21 mouse cellular contexts compared by ENCODE assay signal in genomic region chr13:73886601-73887000, GRCm38 (mm10). TPM values are rescaled to one million over a fixed set of nuclear protein-coding genes. Genes with fewer than 3 reads are reported as not detected.
A peak's percentile ranks its signal among the peaks of the same experiment; 100 is the strongest.
DNase-seq lines count a peak whose midpoint lies in the region; ATAC-seq and TF ChIP-seq lines count a peak whose summit lies in the region.
"Had no signal": no experiment of that assay in that cellular context is flagged by ENCODE, and none has a peak within 500 bp of the region (broad histone marks: within the 10 kb centered on the region; RNA-seq: fewer than 3 reads in every experiment).

No protein-coding gene starts in this region.

- peaks cover 40% of the 10 kb centered on the region for H3K4me1 ChIP-seq in limb, embryonic 10.5 days
- peaks cover 3% of the 10 kb centered on the region; the same call in 1 of the 2 replicates for H3K4me1 ChIP-seq in stomach, postnatal 0 days (replicated peaks; ENCODE audit: control insufficient read depth, insufficient read depth)
- H3K4me1 ChIP-seq: megakaryocyte, embryonic 14.5 days; midbrain, embryonic 13.5 days had no signal

- no peaks in the 10 kb centered on the region for H3K27me3 ChIP-seq in limb, embryonic 10.5 days (ENCODE audit: low read depth, poor library complexity, severe bottlenecking)
- no peaks in the 10 kb centered on the region for H3K27me3 ChIP-seq in stomach, postnatal 0 days (ENCODE audit: control insufficient read depth, insufficient read depth, low read length)
- H3K27me3 ChIP-seq: midbrain, embryonic 13.5 days had no signal

- no peak overlapping the region for H3K4me3 ChIP-seq in gastrocnemius, adult 2 months
- H3K4me3 ChIP-seq in limb, embryonic 10.5 days, result no peak overlapping the region
- no peak overlapping the region for H3K4me3 ChIP-seq in stomach, postnatal 0 days (ENCODE audit: low read depth, low read length)
- H3K4me3 ChIP-seq: forebrain, embryonic 10.5 days; megakaryocyte, embryonic 14.5 days; midbrain, embryonic 13.5 days had no signal

- no peak overlapping the region for H3K4me2 ChIP-seq in stomach, postnatal 0 days (replicated peaks; ENCODE audit: low read depth)
- H3K4me2 ChIP-seq: hindbrain, embryonic 14.5 days; lung, embryonic 14.5 days; midbrain, embryonic 13.5 days had no signal

- H3K9ac ChIP-seq in stomach, postnatal 0 days (ENCODE audit: low read length), result no peak overlapping the region
- H3K9ac ChIP-seq: hindbrain, embryonic 14.5 days; liver, embryonic 14.5 days; lung, embryonic 14.5 days; midbrain, embryonic 13.5 days had no signal

- peak; percentile 14; the same call in 1 of the 2 replicates for TF ChIP-seq CTCF in gastrocnemius, adult 2 months (IDR thresholded peaks at IDR 0.05)
- no peak for TF ChIP-seq CTCF in stomach, postnatal 0 days (IDR thresholded peaks at IDR 0.05; ENCODE audit: low read depth)

- intact Hi-C loops in gastrocnemius, adult 2 months (cut with DNase I), result no loop called here

- DNase-seq in gastrocnemius, adult 2 months, result no peak
- DNase-seq in gastrocnemius, postnatal 10 days, result no peak
- DNase-seq in urinary bladder, adult 2 months (ENCODE audit: low spot score), result peak; percentile 9
- no peak for DNase-seq in urinary bladder, postnatal 4 days (ENCODE audit: low spot score in 2 of 2)
- DNase-seq in limb, embryonic 10.5 days (ENCODE audit: low spot score), result no peak
- no peak for DNase-seq in stomach, postnatal 0 days (ENCODE audit: low spot score)
- no peak for DNase-seq in ovary, postnatal 36 days (ENCODE audit: low spot score)
- no peak for DNase-seq in right cerebral cortex, postnatal 25 days
- DNase-seq: cerebellum, adult 2 months; cerebellum, postnatal 25 days; lung, embryonic 14.5 days; retina, postnatal 1 day; thymus, postnatal 36 days had no signal

- WGBS in limb, embryonic 10.5 days, result 71% methylated on average over 5 of the region's 5 CpGs
- 77% methylated on average over 5 of the region's 5 CpGs for WGBS in stomach, postnatal 0 days

- H3K9me3 ChIP-seq in limb, embryonic 10.5 days (replicated peaks), result no peaks in the 10 kb centered on the region
- no peaks in the 10 kb centered on the region for H3K9me3 ChIP-seq in stomach, postnatal 0 days (ENCODE audit: control insufficient read depth, low read length)
- H3K9me3 ChIP-seq: forebrain, embryonic 10.5 days; megakaryocyte, embryonic 14.5 days; midbrain, embryonic 13.5 days had no signal

- H3K36me3 ChIP-seq in limb, embryonic 10.5 days, result no peaks in the 10 kb centered on the region
- no peaks in the 10 kb centered on the region for H3K36me3 ChIP-seq in stomach, postnatal 0 days (ENCODE audit: control insufficient read depth, insufficient read depth, low read length)
- H3K36me3 ChIP-seq: forebrain, embryonic 10.5 days; midbrain, embryonic 13.5 days had no signal

- no peak for TF ChIP-seq EP300 in stomach, postnatal 0 days (optimal IDR thresholded peaks at IDR 0.05)

- peak overlapping the region; percentile 48; the same call in 1 of the 2 replicates for H3K27ac ChIP-seq in gastrocnemius, adult 2 months
- H3K27ac ChIP-seq in limb, embryonic 10.5 days, result peak overlapping the region; percentile 83
- H3K27ac ChIP-seq in stomach, postnatal 0 days (replicated peaks), result peak overlapping the region; percentile 30; the same call in 1 of the 2 replicates
- H3K27ac ChIP-seq: forebrain, embryonic 10.5 days; hindbrain, embryonic 14.5 days; liver, embryonic 14.5 days; midbrain, embryonic 13.5 days had no signal

- ATAC-seq in stomach, postnatal 0 days (ENCODE audit: low FRiP score, low TSS enrichment), result no peak
- ATAC-seq: activated CD4-positive, CD25-positive, alpha-beta regulatory T cell, adult 4 months; midbrain, embryonic 13.5 days had no signal

RNA-seq across cellular contexts. Expression of gene Nkd2, which starts 39.2 kb away (rescaled TPM):
- 1 to 10 TPM; 1.0 to 1.1 TPM for total RNA-seq in gastrocnemius, adult 2 months (2021)
- total RNA-seq in gastrocnemius, postnatal 10 days (2021), result 1 to 10 TPM; 3.5 to 3.9 TPM
- polyA plus RNA-seq in urinary bladder, adult 2 months (2012; rRNA removed), result 64.0 and 74.8 TPM in 2 replicates
- polyA plus RNA-seq in limb, embryonic 10.5 days (2016; fragmentation: Nextera tagmentation; extraction: Ambion mirVana), result 43.2 and 57.4 TPM in 2 replicates
- polyA plus RNA-seq in stomach, postnatal 0 days (2015; fragmentation: Nextera tagmentation; extraction: Ambion mirVana), result 4.5 and 4.7 TPM in 2 replicates
- total RNA-seq: MEL; monocyte, adult 5-6 weeks had no signal

RNA-seq across cellular contexts. Expression of gene Trip13, which starts 51.0 kb away (rescaled TPM):
- under 1 TPM in 1 of 2 experiments, not detected in 1; 0.25 TPM for total RNA-seq in gastrocnemius, adult 2 months (2021)
- total RNA-seq in gastrocnemius, postnatal 10 days (2021), result 1 to 10 TPM; 2.2 to 2.9 TPM
- 1.7 and 2.0 TPM in 2 replicates for polyA plus RNA-seq in urinary bladder, adult 2 months (2012; rRNA removed)
- polyA plus RNA-seq in limb, embryonic 10.5 days (2016; fragmentation: Nextera tagmentation; extraction: Ambion mirVana), result 80.2 and 81.1 TPM in 2 replicates
- polyA plus RNA-seq in stomach, postnatal 0 days (2015; fragmentation: Nextera tagmentation; extraction: Ambion mirVana), result 9.1 and 11.0 TPM in 2 replicates

RNA-seq across cellular contexts. Expression of gene Brd9, which starts 51.0 kb away (rescaled TPM):
- 10 to 100 TPM in 1 of 2 experiments, 1 to 10 TPM in 1; 7.8 to 12.9 TPM for total RNA-seq in gastrocnemius, adult 2 months (2021)
- total RNA-seq in gastrocnemius, postnatal 10 days (2021), result 10 to 100 TPM; 15.4 to 19.0 TPM
- 62.4 and 64.3 TPM in 2 replicates for polyA plus RNA-seq in urinary bladder, adult 2 months (2012; rRNA removed)
- polyA plus RNA-seq in limb, embryonic 10.5 days (2016; fragmentation: Nextera tagmentation; extraction: Ambion mirVana), result 42.8 and 55.3 TPM in 2 replicates
- 21.1 and 21.7 TPM in 2 replicates for polyA plus RNA-seq in stomach, postnatal 0 days (2015; fragmentation: Nextera tagmentation; extraction: Ambion mirVana)

Comparison
In these comparisons a context has a peak if more than half of its experiments do, and no peak if none do; other contexts are left out.
1. H3K27ac ChIP-seq: peak in every context shown above with its lines; median percentile 83 in limb, embryonic 10.5 days; 48 in gastrocnemius, adult 2 months; 30 in stomach, postnatal 0 days.